Mouse (Mus musculus) cerebellum, postnatal 10 days (tissue): Measurements from ENCODE around the gene Syvn1.

Source experiments
- DNase-seq, 2 experiments: peaks; one replicate each; pipeline ENCODE4 v3.0.0; 2021; ENCODE audit warnings: mixed read lengths in 2 of 2

Syvn1 gene

DNA sequence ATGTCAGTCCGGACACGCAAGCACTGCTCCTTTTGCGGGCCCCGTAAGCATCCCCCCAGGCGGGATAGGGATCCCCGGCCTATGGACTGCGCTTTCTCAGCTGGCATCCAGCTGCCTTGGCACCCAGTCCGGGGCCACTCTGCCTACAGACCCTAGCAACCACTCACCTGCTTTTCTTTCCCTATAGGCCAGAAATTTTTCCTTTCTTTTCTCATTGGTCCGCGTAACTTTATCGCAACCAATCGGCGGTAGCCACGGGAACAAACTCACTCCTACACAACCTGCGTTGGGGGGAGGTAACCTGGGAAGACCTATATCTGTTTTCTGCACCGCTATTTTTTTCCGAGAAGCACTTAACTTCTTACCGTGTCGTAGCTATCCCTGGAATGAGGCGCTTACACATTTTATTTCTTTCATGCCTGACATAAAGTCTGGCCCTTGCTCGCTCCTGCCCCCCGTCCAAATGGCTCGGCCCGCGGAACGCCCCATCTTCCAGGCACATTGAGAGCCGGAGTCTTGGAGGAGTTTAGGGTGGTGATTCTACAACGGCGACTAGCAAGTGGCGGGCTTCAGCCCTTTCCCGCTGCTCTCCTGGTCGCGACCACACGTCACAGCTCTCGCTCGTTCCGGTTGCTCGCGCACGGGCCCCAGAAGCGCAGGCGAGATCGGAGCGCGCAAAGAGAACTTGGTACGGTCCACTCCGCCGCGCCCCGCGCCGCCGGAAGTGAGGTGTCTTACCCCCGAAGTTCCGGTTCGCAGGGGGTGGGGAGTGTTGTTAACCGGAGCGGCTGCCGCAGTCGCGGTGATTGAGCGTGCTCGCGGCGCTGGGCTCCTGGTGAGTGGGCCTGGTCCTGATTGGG is at the start of gene Syvn1:
TSS of gene Syvn1 (plus strand) at position 283 of the 860 bp plus-strand sequence.
- peak; percentile 95 for DNase-seq

DNA sequence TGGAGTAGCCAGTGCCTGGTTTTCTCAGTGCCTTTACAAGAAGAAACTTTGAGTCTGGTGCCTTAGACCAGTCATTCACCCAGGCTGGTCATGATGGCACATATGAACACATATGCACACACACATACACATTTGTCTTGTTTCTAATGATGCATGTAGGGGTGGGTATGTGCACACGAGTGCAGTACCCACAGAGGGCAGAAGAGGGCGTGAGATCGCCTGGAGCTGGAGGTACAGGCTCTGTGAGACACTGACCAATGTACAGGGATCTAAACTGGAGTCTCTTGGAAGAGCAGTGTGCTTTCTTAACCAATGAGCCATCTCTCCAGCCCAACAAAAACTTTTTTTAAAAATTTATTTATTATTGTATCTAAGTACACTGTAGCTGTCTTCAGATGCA is 48.2 kb upstream of the Syvn1 start:
- no peak for DNase-seq

- no peak for DNase-seq
Measured at GRCm38 (mm10) chr19:5999969-6000368, 46.4 kb upstream of the Syvn1 start.

GRCm38 (mm10) chr19:6005541-6005940 is 40.8 kb upstream of the Syvn1 start:
- no peak for DNase-seq

- DNase-seq = no peak
Measured at GRCm38 (mm10) chr19:6007013-6007412, 39.4 kb upstream of the Syvn1 start.

DNA sequence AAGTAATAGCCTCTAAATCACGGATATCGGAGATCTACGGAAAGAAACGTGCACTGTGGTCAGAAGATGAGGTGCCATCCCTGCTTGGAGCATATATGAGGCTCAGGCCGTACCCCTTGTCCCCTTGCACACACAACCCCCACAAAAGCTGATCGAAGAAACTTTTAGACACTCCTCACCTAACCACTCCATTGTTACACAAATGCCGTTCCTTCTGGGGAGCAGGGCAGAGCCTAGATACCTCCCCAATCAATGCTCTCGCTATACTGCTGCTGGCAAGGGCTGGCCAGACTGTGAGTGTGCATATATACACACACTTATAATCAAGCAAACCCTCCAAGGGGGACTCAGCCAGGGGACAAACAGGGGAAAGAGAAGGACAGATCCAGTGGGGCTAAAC is 37.2 kb upstream of the Syvn1 start:
- no peak for DNase-seq

DNA sequence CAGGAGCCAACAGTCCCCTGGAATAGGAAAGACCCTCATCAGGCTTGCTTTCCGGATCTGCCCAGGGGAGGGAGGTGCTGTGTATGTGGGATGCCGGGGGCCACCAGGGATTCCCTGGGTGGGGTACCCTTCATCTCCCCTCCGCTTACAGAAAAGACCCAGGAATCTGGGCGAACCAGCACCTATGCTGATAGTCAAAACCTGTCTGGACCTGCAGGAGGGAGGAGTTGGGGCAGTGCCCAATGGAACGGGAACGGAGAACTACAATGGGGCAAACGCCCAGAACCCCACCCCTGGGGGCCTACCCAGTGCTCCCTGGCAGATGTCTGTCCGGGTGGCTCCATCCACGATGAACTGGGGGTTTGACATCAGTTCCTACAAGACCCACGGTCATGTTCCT is 32.7 kb upstream of the Syvn1 start:
- DNase-seq = no peak

DNA sequence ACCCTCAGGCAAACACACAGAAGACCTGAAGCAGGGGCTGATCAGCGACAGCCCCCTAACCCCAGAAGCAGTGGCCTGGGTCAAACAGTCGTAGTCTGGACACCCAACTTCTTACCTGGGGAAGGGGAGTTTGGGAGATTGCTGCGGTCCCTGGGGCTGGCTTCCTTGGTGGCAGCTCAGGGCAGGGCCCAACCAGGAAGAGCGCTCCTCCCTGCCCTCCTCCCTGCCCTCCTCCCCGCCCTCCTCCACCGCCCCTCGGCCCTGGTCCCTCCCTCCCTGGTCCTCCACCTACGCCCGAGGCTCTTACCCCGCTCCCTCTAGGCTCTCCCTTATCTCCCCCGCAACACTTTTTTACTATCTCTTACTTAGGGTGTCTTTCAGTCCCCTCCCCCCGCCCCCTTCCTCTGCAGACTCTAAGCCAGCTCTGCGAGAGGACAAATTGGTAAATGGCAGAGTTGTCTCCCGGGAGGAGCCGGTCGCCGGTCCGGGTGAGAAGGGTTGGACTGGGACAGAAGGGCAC is 31.3 kb upstream of the Syvn1 start:
- peak; percentile 50 to 55 for DNase-seq

- peak; percentile 75 to 80 for DNase-seq
Measured at GRCm38 (mm10) chr19:6015511-6016315, 30.7 kb upstream of the Syvn1 start, which contains the start of gene Capn1. Capn1 (minus strand) TSS chr19:6015897.

GRCm38 (mm10) chr19:6016532-6016931 is 29.8 kb upstream of the Syvn1 start:
- peak in 1 of 2 experiments; percentile 45 for DNase-seq

DNA sequence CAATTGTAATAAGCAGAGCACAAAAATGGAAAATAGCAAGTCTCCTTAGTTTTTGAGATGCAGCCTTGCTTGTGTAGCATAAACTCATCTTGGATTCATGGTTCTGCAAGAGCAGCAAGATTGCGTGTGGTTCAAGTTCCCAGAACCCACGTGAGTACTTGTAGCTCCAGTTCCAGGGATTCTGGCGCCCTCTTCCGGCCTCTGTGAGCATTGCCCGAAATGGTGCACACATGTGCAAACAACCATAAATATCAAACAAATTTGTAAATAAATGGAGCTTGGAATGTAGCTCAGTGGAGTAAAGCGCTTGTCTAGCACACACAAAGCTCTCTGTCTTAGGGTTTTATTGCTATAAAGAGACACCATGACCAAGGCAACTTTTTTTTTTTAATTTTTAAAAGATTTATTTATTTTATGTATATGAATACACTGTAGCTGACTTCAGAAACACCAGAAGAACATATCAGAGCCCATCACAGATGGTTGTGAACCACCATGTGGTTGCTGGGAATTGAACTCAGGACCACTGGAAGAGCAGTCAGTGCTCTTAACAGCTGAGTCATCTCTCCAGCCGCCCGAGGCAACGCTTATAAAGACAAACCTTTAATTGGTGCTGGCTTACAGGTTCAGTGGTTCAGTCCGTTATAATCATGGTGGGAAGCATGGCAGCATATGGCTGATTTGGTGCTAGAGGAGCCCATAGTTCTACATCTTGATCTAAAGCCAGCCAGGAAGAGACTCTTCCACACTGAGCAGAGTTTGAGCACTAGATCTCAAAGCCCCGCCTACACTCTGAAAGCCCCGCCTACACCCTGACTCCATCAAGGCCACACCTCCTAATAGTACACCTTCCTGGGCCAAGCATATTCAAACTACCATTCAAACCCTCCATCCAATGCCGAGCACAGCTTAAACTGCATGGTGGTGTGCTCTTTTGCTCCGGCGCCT is 28.0 kb upstream of the Syvn1 start:
- DNase-seq = peak; percentile 93 to 95

DNA sequence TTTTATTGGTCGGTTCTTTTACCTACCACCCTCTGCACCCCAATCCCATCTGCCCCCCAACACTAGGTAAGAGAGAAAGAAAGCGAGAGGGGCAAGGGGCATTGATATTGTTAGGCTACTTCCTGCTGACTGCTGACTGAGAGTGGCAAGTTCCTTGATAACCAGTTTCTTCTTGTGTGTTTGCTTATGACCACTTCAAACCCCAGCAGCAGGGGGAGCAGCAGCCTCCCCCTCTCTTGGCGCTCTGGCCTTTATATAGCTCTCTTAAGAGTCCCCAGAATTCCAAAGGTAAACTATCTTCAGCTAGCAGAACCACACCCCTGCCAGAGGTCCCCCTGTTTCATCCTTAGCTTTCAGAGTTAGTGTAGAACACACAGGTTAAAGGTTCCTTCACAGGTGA is 26.1 kb upstream of the Syvn1 start:
- no peak for DNase-seq

GRCm38 (mm10) chr19:6023059-6023458 is 23.3 kb upstream of the Syvn1 start:
- DNase-seq = no peak

GRCm38 (mm10) chr19:6023930-6024329 is 22.4 kb upstream of the Syvn1 start:
- no peak for DNase-seq

DNA sequence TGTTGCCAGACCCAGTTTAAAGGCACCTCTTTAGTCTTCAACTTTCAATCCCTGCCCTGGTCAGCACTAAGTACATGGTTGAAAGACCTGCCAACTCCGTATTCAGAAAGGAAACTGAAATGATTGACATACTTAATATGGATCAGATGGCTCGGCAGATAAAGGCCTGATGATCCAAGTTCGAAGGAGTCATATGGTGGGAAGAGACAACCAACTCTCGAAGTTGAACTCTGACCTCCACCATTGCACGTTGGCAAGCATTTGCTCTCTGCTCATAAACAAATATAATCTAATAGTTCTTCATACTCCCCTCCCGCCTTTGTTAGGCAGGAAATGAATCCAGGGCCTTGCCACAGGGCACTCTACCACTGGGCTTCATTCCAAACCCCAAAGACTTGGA is 17.4 kb upstream of the Syvn1 start:
- DNase-seq = no peak

DNA sequence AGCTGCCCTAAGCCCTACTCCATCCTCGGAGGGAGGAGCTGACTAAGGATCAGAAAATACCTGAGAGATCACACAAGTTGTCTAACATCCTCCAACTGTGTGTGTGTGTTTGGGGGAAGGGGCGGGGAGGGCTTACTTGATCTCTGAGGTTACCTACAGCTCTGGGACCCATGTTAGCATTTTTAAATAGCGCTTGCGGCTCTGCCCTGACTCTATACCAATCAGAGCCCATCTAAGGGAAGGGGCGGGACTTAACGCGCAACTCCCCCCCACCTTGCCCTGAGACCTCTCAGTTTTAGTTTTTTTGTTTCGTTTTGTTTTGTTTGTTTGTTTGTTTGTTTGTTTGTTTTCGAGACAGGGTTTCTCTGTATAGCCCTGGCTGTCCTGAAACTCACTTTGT is 16.9 kb upstream of the Syvn1 start:
- DNase-seq = no peak

DNA sequence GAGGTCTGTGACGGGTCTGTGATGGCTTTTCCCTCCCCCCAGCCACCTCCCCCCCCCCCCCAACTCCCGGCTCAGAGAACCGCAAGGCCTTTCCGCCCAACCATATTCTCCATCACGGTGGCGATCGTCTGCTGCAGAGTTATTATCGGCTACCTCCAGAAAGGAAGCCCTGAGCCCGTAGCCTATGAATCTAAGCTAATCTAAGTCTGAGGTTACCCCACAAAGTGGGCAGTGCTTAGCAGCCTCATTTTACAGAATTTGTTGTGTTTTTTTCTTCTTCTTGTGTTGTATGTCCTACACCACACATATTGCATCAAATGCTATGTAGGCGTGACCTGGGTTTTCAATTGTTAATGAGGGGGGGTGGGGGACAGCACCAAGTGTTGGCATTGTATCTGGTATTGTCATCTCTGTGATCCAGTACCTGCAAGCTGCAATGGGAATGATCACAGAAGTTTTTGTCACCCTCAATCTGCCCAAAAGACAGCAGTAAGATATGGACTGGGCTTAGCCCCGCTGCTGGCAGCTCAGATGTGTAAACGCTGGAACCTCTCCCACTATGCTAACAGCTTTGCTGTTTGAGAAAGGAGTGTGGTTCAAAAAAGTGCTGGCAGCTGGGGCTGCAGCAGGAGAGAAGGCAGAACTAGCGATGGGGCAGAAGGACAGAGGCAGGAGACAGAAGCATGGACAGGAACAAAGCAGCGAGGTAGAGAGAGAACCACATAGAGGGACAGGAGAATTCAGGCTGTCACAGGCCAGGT is 15.7 kb upstream of the Syvn1 start:
- DNase-seq = no peak

DNA sequence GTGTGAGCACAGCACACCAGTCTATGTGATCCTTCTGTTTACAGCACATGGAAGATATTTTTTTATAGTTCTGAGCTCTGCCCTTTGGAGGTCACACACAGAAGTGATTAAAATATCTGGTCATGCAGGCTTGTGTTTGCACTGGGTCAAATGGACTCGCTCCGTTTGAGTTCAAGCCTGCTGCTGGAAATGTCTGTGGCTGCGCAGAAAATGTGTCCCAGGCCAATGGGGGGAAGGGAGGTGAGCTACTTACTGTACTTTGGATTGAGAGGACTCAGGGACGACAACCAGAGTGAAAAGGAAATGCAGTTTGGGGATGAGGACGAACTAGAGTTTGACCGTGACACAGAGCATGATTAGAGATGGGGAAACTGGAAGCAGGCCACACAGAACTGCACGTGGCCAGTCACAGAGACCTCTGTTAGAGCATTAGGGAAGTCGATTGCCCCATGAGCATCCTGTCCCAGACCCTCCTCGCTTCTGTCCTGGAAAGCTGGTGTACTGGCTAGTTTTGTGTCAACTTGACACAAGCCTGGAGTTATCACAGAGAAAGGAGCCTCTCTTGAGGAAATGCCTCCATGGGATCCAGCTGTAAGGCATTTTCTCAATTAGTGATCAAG is 10.3 kb upstream of the Syvn1 start:
- no peak for DNase-seq

DNA sequence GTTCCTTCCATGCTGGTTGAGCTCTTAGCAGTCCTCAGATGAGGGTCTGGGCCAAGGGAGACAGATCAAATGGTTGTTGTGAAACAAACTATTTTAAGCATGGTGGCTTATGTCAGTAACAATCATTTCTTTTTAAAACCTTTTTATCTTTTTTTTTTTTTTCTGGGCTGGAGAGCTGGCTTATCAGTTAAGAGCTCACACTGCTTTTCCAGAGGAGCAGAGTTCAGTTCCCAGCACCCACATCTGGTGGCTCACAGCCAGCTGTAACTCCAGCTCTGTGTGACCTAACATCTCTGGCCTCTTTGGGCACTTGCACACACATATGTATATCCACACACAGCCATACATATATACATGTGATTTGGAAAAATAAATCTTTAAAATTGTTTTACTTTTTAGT is 8.7 kb upstream of the Syvn1 start:
- DNase-seq = no peak

DNA sequence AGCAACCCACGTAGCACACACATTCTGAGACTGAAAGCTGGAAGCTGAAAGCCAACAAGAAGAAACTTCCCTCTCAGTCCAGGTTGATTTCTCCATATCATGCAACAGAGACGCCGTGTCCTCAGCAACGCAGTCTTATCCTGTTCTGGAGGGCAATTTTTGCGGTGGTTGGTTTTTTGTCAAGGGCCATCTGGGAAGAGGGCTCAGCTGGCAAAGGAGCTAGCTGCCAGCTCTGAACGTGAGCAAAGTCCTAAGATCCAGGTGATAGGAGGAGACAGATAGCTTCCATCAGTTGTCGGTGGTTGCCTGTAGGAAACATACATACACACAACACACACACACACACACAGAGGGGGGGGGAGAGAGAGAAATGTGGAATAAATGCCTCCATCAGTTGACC is 8.1 kb upstream of the Syvn1 start:
- peak; percentile 69 to 75 for DNase-seq

DNA sequence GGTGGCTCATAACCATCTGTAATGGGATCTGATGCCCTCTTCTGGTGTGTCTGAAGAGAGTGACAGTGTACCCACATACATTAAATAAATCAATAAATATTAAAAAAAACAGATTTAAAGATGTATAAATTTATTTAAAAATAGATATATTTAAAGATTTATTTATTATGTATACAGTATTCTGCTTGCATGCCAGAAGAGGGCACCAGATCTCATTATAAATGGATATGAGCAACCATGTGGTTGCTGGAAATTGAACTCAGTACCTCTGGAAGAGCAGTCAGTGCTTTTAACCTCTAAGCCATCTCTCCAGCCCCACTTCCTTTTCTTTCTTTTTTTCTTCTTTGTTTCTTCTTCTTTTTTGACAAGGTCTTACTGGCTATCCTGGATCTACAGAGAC is 6.4 kb upstream of the Syvn1 start:
- DNase-seq = no peak
